Mouse (Mus musculus): ENCODE measurements around the gene Prpf38b.

- TF ChIP-seq POLR2A (IDR thresholded peaks at IDR 0.05; ENCODE audit: low read depth, low read length) (no peak), CTCF (IDR thresholded peaks at IDR 0.05; ENCODE audit: borderline replicate concordance, insufficient read depth, low read length) (no peak)
These were observed 14.2 kb upstream of the Prpf38b start for GRCm38 (mm10) chr3:108925677-108926076.
